Mouse (Mus musculus) MEL (cell line): ENCODE data around the gene Rhot2. TPM values are rescaled to one million over a fixed set of nuclear protein-coding genes. Genes with fewer than 3 reads are reported as not detected.

Source experiments
- DNase-seq: peaks from one replicate; pipeline ENCODE4 v3.0.0; 2011; ENCODE audit warnings: low read depth, low spot score
- H3K27ac ChIP-seq: 2 replicates; pipeline ENCODE4 v1.5.1; 2012; ENCODE audit warnings: low read depth, mild to moderate bottlenecking, control low read depth, low read length, moderate library complexity; ENCODE audit not compliant: control insufficient read depth
- H3K27me3 ChIP-seq, 2 experiments: fragments of 150-350 bp in 1 of 2; sonication (generic) in 1 of 2; 2 replicates each; pipeline ENCODE4 v1.6.1; 2012; ENCODE audit warnings: low read length in 2 of 2, mild to moderate bottlenecking in 2 of 2, improper control_type of control experiment in 1 of 2, moderate library complexity in 1 of 2; ENCODE audit not compliant: insufficient read depth in 2 of 2, control insufficient read depth in 1 of 2
- H3K36me3 ChIP-seq, 2 experiments: 2 replicates each; pipeline ENCODE4 v1.6.1; 2012 to 2014; ENCODE audit warnings: low read length in 2 of 2, improper control_type of control experiment in 1 of 2, inconsistent platforms in 1 of 2, mild to moderate bottlenecking in 1 of 2; ENCODE audit not compliant: insufficient read depth in 2 of 2, control insufficient read depth in 1 of 2
- H3K4me1 ChIP-seq, 2 experiments: fragments of 150-350 bp in 1 of 2; sonication (generic) in 1 of 2; 2 replicates each; pipeline ENCODE4 v1.6.1; 2012; ENCODE audit warnings: low read length in 2 of 2, improper control_type of control experiment in 1 of 2, mild to moderate bottlenecking in 1 of 2; ENCODE audit not compliant: insufficient read depth in 2 of 2, control insufficient read depth in 1 of 2
- H3K4me3 ChIP-seq, 2 experiments: fragments of 150-350 bp in 1 of 2; sonication (generic) in 1 of 2; 2 replicates each; pipeline ENCODE4 v1.5.1; 2012; ENCODE audit warnings: low read depth in 2 of 2, low read length in 2 of 2, mild to moderate bottlenecking in 2 of 2, moderate library complexity in 2 of 2, control low read depth in 1 of 2, improper control_type of control experiment in 1 of 2; ENCODE audit not compliant: control insufficient read depth in 1 of 2, insufficient read depth in 1 of 2
- H3K79me2 ChIP-seq: 2 replicates; pipeline ENCODE4 v1.6.1; 2012; ENCODE audit warnings: mild to moderate bottlenecking, low read length, moderate library complexity; ENCODE audit not compliant: control insufficient read depth, poor library complexity, insufficient read depth
- H3K9ac ChIP-seq: 2 replicates; pipeline ENCODE4 v1.6.1; 2012; ENCODE audit warnings: low read depth, mild to moderate bottlenecking, control low read depth, low read length, moderate library complexity; ENCODE audit not compliant: control insufficient read depth, poor library complexity, severe bottlenecking
- H3K9me3 ChIP-seq: fragments of 150-350 bp; sonication (generic); replicated peaks from 2 replicates; pipeline ENCODE4 v1.6.1; 2012; ENCODE audit warnings: mild to moderate bottlenecking, low read length, improper control_type of control experiment, moderate library complexity; ENCODE audit not compliant: insufficient read depth
- BHLHE40 ChIP-seq: IDR thresholded peaks from 2 replicates; pipeline ENCODE4 v1.6.1; 2012; ENCODE audit warnings: low read depth, mild to moderate bottlenecking, inconsistent platforms, low read length, improper control_type of control experiment, borderline replicate concordance
- CHD1 ChIP-seq: IDR thresholded peaks from 2 replicates; pipeline ENCODE4 v1.6.1; 2012; ENCODE audit warnings: low read depth, mild to moderate bottlenecking, inconsistent platforms, low read length, improper control_type of control experiment
- CTCF ChIP-seq, 3 experiments: IDR thresholded peaks in 2 of 3; conservative IDR thresholded peaks in 1 of 3; 2 replicates each; pipeline ENCODE4 v1.5.1; 2011 to 2012; ENCODE audit warnings: low read length in 3 of 3, low read depth in 2 of 3, mild to moderate bottlenecking in 2 of 3, improper control_type of control experiment in 1 of 3, inconsistent platforms in 1 of 3, mixed read lengths in 1 of 3, moderate library complexity in 1 of 3; ENCODE audit not compliant: control insufficient read depth in 1 of 3, insufficient read depth in 1 of 3, poor library complexity in 1 of 3, severe bottlenecking in 1 of 3
- E2F4 ChIP-seq: IDR thresholded peaks from 2 replicates; pipeline ENCODE4 v1.6.1; 2011; ENCODE audit warnings: low read depth, low read length, improper control_type of control experiment, borderline replicate concordance
- ELF1 ChIP-seq: IDR thresholded peaks from 2 replicates; pipeline ENCODE4 v1.6.1; 2014; ENCODE audit warnings: low read depth, mild to moderate bottlenecking, inconsistent platforms, low read length, improper control_type of control experiment, moderate library complexity
- EP300 ChIP-seq, 2 experiments: IDR thresholded peaks; 2 replicates each; pipeline ENCODE4 v1.6.1; 2011; ENCODE audit warnings: improper control_type of control experiment in 2 of 2, low read length in 2 of 2, low read depth in 1 of 2, mild to moderate bottlenecking in 1 of 2
- ETS1 ChIP-seq: IDR thresholded peaks from 2 replicates; pipeline ENCODE4 v1.6.1; 2012; ENCODE audit warnings: low read depth, mild to moderate bottlenecking, inconsistent platforms, low read length, improper control_type of control experiment, moderate library complexity
- GABPA ChIP-seq: IDR thresholded peaks from 2 replicates; pipeline ENCODE4 v1.6.1; 2012; ENCODE audit warnings: low read depth, mild to moderate bottlenecking, inconsistent platforms, low read length, improper control_type of control experiment, moderate library complexity
- HCFC1 ChIP-seq: IDR thresholded peaks from 2 replicates; pipeline ENCODE4 v1.6.1; 2012; ENCODE audit warnings: low read depth, mild to moderate bottlenecking, inconsistent platforms, low read length, improper control_type of control experiment, moderate library complexity
- JUND ChIP-seq: IDR thresholded peaks from 2 replicates; pipeline ENCODE4 v1.6.1; 2011; ENCODE audit warnings: low read depth, mild to moderate bottlenecking, improper control_type of control experiment, low read length
- KAT2A ChIP-seq: conservative IDR thresholded peaks from 2 replicates; pipeline ENCODE4 v1.6.1; 2012; ENCODE audit warnings: low read depth, low read length, improper control_type of control experiment, inconsistent platforms
- MAFK ChIP-seq: IDR thresholded peaks from 2 replicates; pipeline ENCODE4 v1.6.1; 2011; ENCODE audit warnings: low read depth, mild to moderate bottlenecking, low read length, improper control_type of control experiment, borderline replicate concordance
- MAZ ChIP-seq: IDR thresholded peaks from 2 replicates; pipeline ENCODE4 v1.6.1; 2012; ENCODE audit warnings: low read depth, mild to moderate bottlenecking, inconsistent platforms, low read length, improper control_type of control experiment
- MEF2A ChIP-seq: IDR thresholded peaks from 2 replicates; pipeline ENCODE4 v1.6.1; 2014; ENCODE audit warnings: low read depth, mild to moderate bottlenecking, inconsistent platforms, low read length, improper control_type of control experiment; ENCODE audit not compliant: poor library complexity, insufficient replicate concordance, severe bottlenecking; ENCODE audit errors: extremely low read depth
- MYB ChIP-seq: IDR thresholded peaks from 2 replicates; pipeline ENCODE4 v1.6.1; 2011; ENCODE audit warnings: mild to moderate bottlenecking, low read depth, low read length, improper control_type of control experiment
- NELFE ChIP-seq: IDR thresholded peaks from 2 replicates; pipeline ENCODE4 v1.6.1; 2011; ENCODE audit warnings: low read depth, low read length, improper control_type of control experiment
- NRF1 ChIP-seq: IDR thresholded peaks from 2 replicates; pipeline ENCODE4 v1.6.1; 2014; ENCODE audit warnings: low read depth, mild to moderate bottlenecking, inconsistent platforms, low read length, improper control_type of control experiment, moderate library complexity; ENCODE audit not compliant: poor library complexity, insufficient read depth, severe bottlenecking
- POLR2A ChIP-seq, 2 experiments: IDR thresholded peaks; 2 replicates each; pipeline ENCODE4 v1.6.1; 2011 to 2012; ENCODE audit warnings: low read length in 2 of 2, mild to moderate bottlenecking in 2 of 2, control low read depth in 1 of 2, improper control_type of control experiment in 1 of 2, low read depth in 1 of 2, moderate library complexity in 1 of 2; ENCODE audit not compliant: control insufficient read depth in 1 of 2, insufficient read depth in 1 of 2, poor library complexity in 1 of 2
- POLR2AphosphoS2 ChIP-seq: IDR thresholded peaks from 2 replicates; pipeline ENCODE4 v1.6.1; 2011; ENCODE audit warnings: low read length, improper control_type of control experiment
- POLR2AphosphoS5 ChIP-seq: IDR thresholded peaks from 2 replicates; pipeline ENCODE4 v1.6.1; 2012; ENCODE audit warnings: low read depth, borderline replicate concordance, mild to moderate bottlenecking, inconsistent platforms, low read length, moderate library complexity, mixed read lengths
- RCOR1 ChIP-seq: IDR thresholded peaks from 2 replicates; pipeline ENCODE4 v1.6.1; 2012; ENCODE audit warnings: low read depth, mild to moderate bottlenecking, inconsistent platforms, low read length, improper control_type of control experiment
- SIN3A ChIP-seq: IDR thresholded peaks from 2 replicates; pipeline ENCODE4 v1.6.1; 2012; ENCODE audit warnings: low read length, improper control_type of control experiment, inconsistent platforms
- SMC3 ChIP-seq: IDR thresholded peaks from 2 replicates; pipeline ENCODE4 v1.6.1; 2011; ENCODE audit warnings: low read depth, low read length, improper control_type of control experiment
- TAL1 ChIP-seq: IDR thresholded peaks from 2 replicates; pipeline ENCODE4 v1.6.1; 2012; ENCODE audit warnings: mild to moderate bottlenecking, inconsistent platforms, low read length, moderate library complexity, mixed read lengths
- TCF12 ChIP-seq: IDR thresholded peaks from 2 replicates; pipeline ENCODE4 v1.6.1; 2014; ENCODE audit warnings: low read depth, mild to moderate bottlenecking, inconsistent platforms, low read length, improper control_type of control experiment, moderate library complexity
- USF1 ChIP-seq: IDR thresholded peaks from 2 replicates; pipeline ENCODE4 v1.6.1; 2014; ENCODE audit warnings: low read depth, mild to moderate bottlenecking, inconsistent platforms, low read length, improper control_type of control experiment, moderate library complexity
- USF2 ChIP-seq, 2 experiments: IDR thresholded peaks; 2 replicates each; pipeline ENCODE4 v1.6.1; 2011 to 2012; ENCODE audit warnings: improper control_type of control experiment in 2 of 2, low read length in 2 of 2, borderline replicate concordance in 1 of 2, inconsistent platforms in 1 of 2, low read depth in 1 of 2, mild to moderate bottlenecking in 1 of 2; ENCODE audit not compliant: insufficient read depth in 1 of 2
- ZMIZ1 ChIP-seq: IDR thresholded peaks from 2 replicates; pipeline ENCODE4 v1.6.1; 2012; ENCODE audit warnings: low read depth, mild to moderate bottlenecking, inconsistent platforms, low read length, improper control_type of control experiment, moderate library complexity
- polyA plus RNA-seq, 2 experiments: library from polyadenylated mRNA; stranded (reverse) in 1 of 2; unstranded in 1 of 2; fragments of >175 nt in 1 of 2; fragments of >200 nt in 1 of 2; gene quantifications; 2 replicates each; pipeline versions ENCODE4 v1.2.1 to v1.2.4; 2012; ENCODE audit warnings: low replicate concordance in 2 of 2, low read depth in 1 of 2; ENCODE audit not compliant: insufficient read length in 2 of 2, insufficient read depth in 1 of 2, missing spikeins in 1 of 2
- total RNA-seq: library from RNA; depleted of rRNA; stranded (reverse); fragments of 300-350 nt; gene quantifications from 2 replicates; pipeline ENCODE4 v1.2.3, GENCODE M21; 2012

The Rhot2 gene
- total and polyA plus RNA-seq, 3 experiments, result 29.1 to 54.5 TPM; not detected in 1

DNA sequence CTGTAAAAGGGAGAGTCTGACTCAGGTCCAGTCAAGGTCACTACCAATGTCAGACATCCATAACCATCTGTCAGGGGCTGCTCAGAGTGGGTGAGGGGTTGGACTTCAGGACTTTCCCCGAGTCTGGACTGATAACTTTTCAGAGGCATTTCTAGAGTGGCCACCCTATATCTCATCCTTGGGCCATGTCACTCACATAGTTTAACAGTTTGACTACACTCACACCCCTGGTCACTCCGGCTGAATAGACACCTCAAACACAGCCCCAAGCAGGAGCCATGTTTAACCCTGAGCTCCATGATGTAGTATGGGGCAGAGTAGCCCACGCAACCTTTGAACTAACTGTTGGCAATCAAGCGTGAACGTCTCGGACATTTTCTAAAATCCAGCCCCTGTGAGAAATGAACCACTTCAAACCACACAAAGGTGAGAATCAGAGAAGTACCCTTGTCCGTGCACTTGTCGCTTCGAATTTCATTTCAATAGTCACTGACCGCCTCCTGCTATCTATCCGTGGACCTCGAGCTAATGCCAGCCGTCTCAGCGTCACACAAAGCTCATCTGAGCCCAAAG is 29.6 kb upstream of the Rhot2 start:
- Histone ChIP-seq H3K27ac (peak overlapping the region; percentile 26), H3K27me3 (no peaks in the 10 kb centered on the region), H3K36me3 (peaks cover 0 to 7% of the 10 kb centered on the region in 2 experiments; a peak in 2 of 4 replicates), H3K9ac (peak overlapping the region; percentile 73), H3K4me1 (peaks cover 2 to 19% of the 10 kb centered on the region in 2 experiments; a peak in 3 of 4 replicates), H3K4me3 (peak overlapping the region; percentile 82 to 87), H3K9me3 (no peaks in the 10 kb centered on the region), H3K79me2 (peaks cover 6% of the 10 kb centered on the region; the same call in 1 of the 2 replicates)
- TF ChIP-seq CTCF (IDR thresholded peaks at IDR 0.05 in 2 of 3, conservative IDR thresholded peaks at IDR 0.05 in 1 of 3; ENCODE audit: control insufficient read depth in 1 of 3, insufficient read depth in 1 of 3, low read depth in 2 of 3, low read length in 3 of 3, poor library complexity in 1 of 3, severe bottlenecking in 1 of 3), result no peak
- TF ChIP-seq GABPA, result no peak
- TF ChIP-seq EP300 (IDR thresholded peaks at IDR 0.05; ENCODE audit: low read depth in 1 of 2, low read length in 2 of 2), result no peak
- TF ChIP-seq MEF2A, result no peak
- no peak for TF ChIP-seq RCOR1
- no peak for TF ChIP-seq ETS1
- no peak for TF ChIP-seq BHLHE40
- TF ChIP-seq NELFE, result no peak
- TF ChIP-seq USF1, result no peak
- TF ChIP-seq ZMIZ1, result no peak
- TF ChIP-seq SIN3A, result no peak
- TF ChIP-seq POLR2A (IDR thresholded peaks at IDR 0.05; ENCODE audit: control insufficient read depth in 1 of 2, insufficient read depth in 1 of 2, low read depth in 1 of 2, low read length in 2 of 2, poor library complexity in 1 of 2), result no peak
- no peak for TF ChIP-seq KAT2A
- no peak for TF ChIP-seq SMC3
- no peak for TF ChIP-seq JUND
- DNase-seq, result no peak

DNA sequence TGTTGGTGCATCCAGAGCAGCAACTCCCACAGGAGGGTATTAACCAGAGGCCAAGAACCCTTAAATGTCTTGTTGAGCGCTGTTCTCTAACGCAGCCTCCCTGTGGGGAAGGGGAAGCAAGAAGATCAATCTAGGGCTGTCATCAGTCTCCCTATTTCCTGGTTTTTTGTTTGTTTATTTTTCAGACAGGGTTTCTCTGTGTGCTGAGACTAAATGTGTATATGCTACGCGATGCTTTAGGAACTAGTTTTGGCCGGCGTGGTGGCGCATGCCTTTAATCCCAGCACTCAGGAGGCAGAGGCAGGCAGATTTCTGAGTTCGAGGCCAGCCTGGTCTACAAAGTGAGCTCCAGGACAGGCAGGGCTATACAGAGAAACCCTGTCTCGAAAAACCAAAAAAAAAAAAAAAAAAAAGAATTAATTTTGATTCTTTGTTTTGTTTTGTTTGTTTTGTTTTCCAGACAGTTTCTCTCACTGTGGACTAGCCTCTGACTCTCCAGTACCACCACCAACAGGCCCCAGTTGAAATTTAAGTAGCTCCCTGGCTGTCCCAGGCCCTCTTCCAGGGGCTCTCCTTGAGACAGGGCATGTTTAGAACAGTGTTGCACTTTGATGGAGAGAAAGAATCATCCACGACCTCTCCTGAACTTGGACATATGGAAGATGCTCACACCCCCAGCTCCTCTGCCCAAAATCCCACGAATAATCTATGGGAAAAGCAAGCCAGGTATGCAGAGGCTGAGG is 28.9 kb upstream of the Rhot2 start:
- Histone ChIP-seq H3K9ac (peak overlapping the region; percentile 73), H3K4me3 (peak overlapping the region; percentile 82 to 87), H3K9me3 (no peaks in the 10 kb centered on the region), H3K27ac (peak overlapping the region; percentile 26; the same call in 1 of the 2 replicates), H3K27me3 (no peaks in the 10 kb centered on the region), H3K4me1 (peaks cover 2 to 19% of the 10 kb centered on the region in 2 experiments; a peak in 3 of 4 replicates), H3K79me2 (peaks cover 6% of the 10 kb centered on the region; the same call in 1 of the 2 replicates), H3K36me3 (peaks cover 0 to 7% of the 10 kb centered on the region in 2 experiments; a peak in 2 of 4 replicates)
- DNase-seq, result peak; percentile 66
- TF ChIP-seq TCF12 (no peak), NRF1 (no peak), E2F4 (no peak), SMC3 (no peak), POLR2AphosphoS5 (no peak), TAL1 (no peak), GABPA (no peak), USF2 (IDR thresholded peaks at IDR 0.05; ENCODE audit: borderline replicate concordance in 1 of 2, insufficient read depth in 1 of 2, low read depth in 1 of 2, low read length in 2 of 2) (no peak), MAFK (0 out of 2 replicates have a peak, but pooled peaks have one; percentile 29), KAT2A (no peak), POLR2AphosphoS2 (no peak), ELF1 (no peak), MYB (no peak), HCFC1 (0 out of 2 replicates have a peak, but pooled peaks have one; percentile 12), CHD1 (no peak), NELFE (no peak), RCOR1 (no peak), MAZ (no peak)
